Mouse (Mus musculus): ENCODE data around the gene Spns2.

- no peak for TF ChIP-seq POLR2A (IDR thresholded peaks at IDR 0.05; ENCODE audit: borderline replicate concordance, low read depth, low read length)
- no peak for TF ChIP-seq CTCF (IDR thresholded peaks at IDR 0.05; ENCODE audit: low read depth, low read length)
Measured at GRCm38 (mm10) chr11:72526190-72526589, 36.5 kb upstream of the Spns2 start.
